Mouse (Mus musculus) bone marrow macrophage, adult 2 months (primary cell): ENCODE results near the gene Ankrd1. TPM values are rescaled to one million over a fixed set of nuclear protein-coding genes. Genes with fewer than 3 reads are reported as not detected.

Experiments used
- H3K27ac ChIP-seq: 2 replicates; pipeline ENCODE4 v1.5.1; 2012; ENCODE audit warnings: low read depth, low read length; ENCODE audit not compliant: insufficient read depth
- H3K4me1 ChIP-seq: 2 replicates; pipeline ENCODE4 v1.6.1; 2012; ENCODE audit warnings: low read length; ENCODE audit not compliant: control insufficient read depth, insufficient read depth
- H3K4me3 ChIP-seq: 2 replicates; pipeline ENCODE4 v1.5.1; 2012; ENCODE audit warnings: mild to moderate bottlenecking, low read length, moderate library complexity; ENCODE audit not compliant: insufficient read depth
- CTCF ChIP-seq: IDR thresholded peaks from 2 replicates; pipeline ENCODE4 v1.5.1; 2012; ENCODE audit warnings: low read depth, mild to moderate bottlenecking, low read length, moderate library complexity
- POLR2A ChIP-seq: IDR thresholded peaks from 2 replicates; pipeline ENCODE4 v1.6.1; 2012; ENCODE audit warnings: mild to moderate bottlenecking, low read depth, low read length, borderline replicate concordance
- polyA plus RNA-seq: library from polyadenylated mRNA; stranded (reverse); fragments of >200 nt; gene quantifications from 2 replicates; pipeline ENCODE4 v1.2.4, GENCODE M21; 2012; ENCODE audit not compliant: missing spikeins, insufficient read depth, insufficient read length

Ankrd1 gene
- polyA plus RNA-seq, 1 experiment = not detected

GRCm38 (mm10) chr19:36133731-36134130 lies 13.8 kb upstream of the Ankrd1 start:
- no peak overlapping the region for H3K27ac ChIP-seq
- TF ChIP-seq POLR2A = no peak
- no peak for TF ChIP-seq CTCF
- no peak overlapping the region for H3K4me3 ChIP-seq
- 0 out of 2 replicates have a peak, but pooled peaks cover 3% of the 10 kb centered on the region for H3K4me1 ChIP-seq

DNA sequence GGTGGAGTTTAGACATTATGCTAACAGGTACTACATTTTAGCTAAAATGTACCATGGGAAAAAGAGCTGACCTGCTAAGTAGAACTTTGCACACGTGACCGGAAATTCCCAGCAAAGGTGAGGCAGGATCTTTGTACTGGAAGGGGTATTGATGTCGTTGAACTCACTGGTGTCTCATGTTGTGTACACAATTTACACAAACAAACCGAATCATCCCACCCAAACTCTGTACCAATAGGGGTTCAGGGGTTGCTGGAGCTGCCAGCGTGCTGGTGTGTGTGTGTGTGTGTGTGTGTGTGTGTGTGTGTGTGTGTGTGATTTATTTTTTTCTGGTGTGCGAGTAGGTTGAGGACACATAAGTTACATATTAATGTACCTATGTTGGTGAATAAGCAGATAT lies 13.2 kb upstream of the Ankrd1 start:
- TF ChIP-seq CTCF = no peak
- TF ChIP-seq POLR2A = no peak

DNA sequence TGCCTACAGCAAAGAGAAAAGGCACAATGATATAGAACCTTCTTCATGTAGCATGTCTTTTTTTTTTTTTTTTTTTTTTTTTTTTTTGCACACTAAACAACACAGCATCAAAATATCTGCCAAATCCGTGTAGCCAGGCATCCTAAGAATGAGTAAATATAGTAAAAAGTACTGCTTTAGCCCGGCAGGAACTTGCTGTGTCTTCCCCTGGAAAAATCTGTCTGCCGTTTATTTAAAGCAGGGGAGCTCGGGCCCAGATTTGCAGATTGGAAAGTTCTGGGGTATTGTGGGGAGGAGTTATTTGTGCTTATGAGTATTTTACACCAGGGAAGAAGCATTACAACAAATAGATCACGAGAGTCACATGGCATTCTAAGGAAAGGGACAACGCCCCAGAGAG lies 12.1 kb upstream of the Ankrd1 start:
- H3K4me3 ChIP-seq = no peak overlapping the region
- H3K27ac ChIP-seq = no peak overlapping the region
- 0 out of 2 replicates have a peak, but pooled peaks cover 3% of the 10 kb centered on the region for H3K4me1 ChIP-seq
- TF ChIP-seq POLR2A (no peak), CTCF (no peak)

More for the DNA sequence above, 13.2 kb upstream of the Ankrd1 start:
- 0 out of 2 replicates have a peak, but pooled peaks cover 3% of the 10 kb centered on the region for H3K4me1 ChIP-seq
- no peak overlapping the region for H3K4me3 ChIP-seq
- no peak overlapping the region for H3K27ac ChIP-seq

DNA sequence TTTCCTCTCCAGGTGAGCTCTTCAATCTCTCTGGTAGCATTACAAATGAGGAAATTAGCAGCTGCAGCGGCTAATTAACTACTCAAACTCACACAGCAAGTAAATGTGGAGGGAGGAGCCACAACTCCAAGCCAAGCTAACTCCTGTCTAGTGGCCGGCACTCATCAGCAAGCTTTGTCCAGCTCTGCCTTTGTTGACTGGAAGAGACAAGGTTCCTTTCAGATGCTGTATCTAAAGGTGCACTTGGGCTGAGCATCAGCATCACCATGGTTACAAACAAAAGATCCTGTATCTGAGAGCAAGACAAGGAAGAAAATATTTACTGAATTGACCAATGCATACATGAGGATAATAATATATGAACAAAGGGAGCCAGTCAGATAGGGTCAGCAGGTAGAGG lies 10.3 kb upstream of the Ankrd1 start:
- TF ChIP-seq POLR2A (no peak), CTCF (no peak)
- H3K4me3 ChIP-seq = no peak overlapping the region
- 0 out of 2 replicates have a peak, but pooled peaks cover 3% of the 10 kb centered on the region for H3K4me1 ChIP-seq
- no peak overlapping the region for H3K27ac ChIP-seq

- no peak overlapping the region for H3K4me3 ChIP-seq
- 0 out of 2 replicates have a peak, but pooled peaks cover 3% of the 10 kb centered on the region for H3K4me1 ChIP-seq
- no peak for TF ChIP-seq CTCF
- no peak for TF ChIP-seq POLR2A
- no peak overlapping the region for H3K27ac ChIP-seq
Measured at GRCm38 (mm10) chr19:36129643-36130042, 9.7 kb upstream of the Ankrd1 start.

DNA sequence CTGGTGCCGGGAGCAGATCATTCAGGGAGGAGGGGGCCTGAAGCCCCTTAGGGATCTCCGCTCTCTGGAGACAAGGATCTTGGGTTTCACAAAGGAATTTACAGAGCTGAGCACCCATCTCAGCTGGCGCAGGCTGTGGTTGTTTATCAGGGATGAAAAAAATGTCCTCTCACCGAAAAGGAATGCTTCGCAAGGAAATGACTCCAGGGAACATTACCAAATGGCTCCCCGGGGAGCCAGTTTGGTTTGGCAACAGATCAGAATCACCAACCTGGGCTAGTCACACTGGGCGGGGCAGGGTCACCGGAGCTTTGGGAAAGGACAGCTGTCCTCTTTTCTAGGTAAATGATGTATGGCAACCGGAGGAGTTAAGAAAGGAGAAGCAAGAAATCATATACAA lies 9.3 kb upstream of the Ankrd1 start:
- 0 out of 2 replicates have a peak, but pooled peaks cover 3% of the 10 kb centered on the region for H3K4me1 ChIP-seq
- TF ChIP-seq POLR2A (no peak), CTCF (no peak)
- no peak overlapping the region for H3K27ac ChIP-seq
- H3K4me3 ChIP-seq = no peak overlapping the region

GRCm38 (mm10) chr19:36128440-36128839 lies 8.5 kb upstream of the Ankrd1 start:
- H3K27ac ChIP-seq = no peak overlapping the region
- no peak for TF ChIP-seq POLR2A
- TF ChIP-seq CTCF = no peak
- H3K4me1 ChIP-seq = 0 out of 2 replicates have a peak, but pooled peaks cover 3% of the 10 kb centered on the region
- no peak overlapping the region for H3K4me3 ChIP-seq

- Histone ChIP-seq H3K4me1 (no peaks in the 10 kb centered on the region), H3K4me3 (no peak overlapping the region), H3K27ac (no peak overlapping the region)
- TF ChIP-seq CTCF (no peak), POLR2A (no peak)
Measured at GRCm38 (mm10) chr19:36124203-36124602, 4.3 kb upstream of the Ankrd1 start.

- TF ChIP-seq POLR2A (no peak), CTCF (no peak)
- Histone ChIP-seq H3K27ac (no peak overlapping the region), H3K4me3 (no peak overlapping the region), H3K4me1 (no peaks in the 10 kb centered on the region)
Measured at GRCm38 (mm10) chr19:36119219-36119618, 680 bp downstream of the Ankrd1 start.

DNA sequence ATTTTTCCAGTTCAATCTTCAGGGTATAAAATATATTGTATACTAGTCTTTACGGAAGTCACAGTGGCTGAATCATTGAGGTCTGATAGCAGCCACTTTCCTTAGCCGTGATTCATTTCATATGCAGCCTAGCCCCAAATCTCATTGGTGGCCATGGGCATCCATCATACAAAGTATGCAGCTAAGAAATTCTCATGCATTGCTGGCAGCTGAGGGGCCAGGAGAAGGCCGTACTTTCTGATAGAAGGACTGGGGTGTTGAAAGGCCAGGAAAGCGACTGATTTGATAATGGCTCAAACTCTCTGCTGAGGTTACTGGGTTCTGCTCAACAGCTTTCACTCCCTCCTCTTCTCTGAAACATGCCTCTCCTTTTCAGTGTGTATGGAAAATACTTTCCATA lies 3.7 kb downstream of the Ankrd1 start:
- Histone ChIP-seq H3K4me3 (no peak overlapping the region), H3K4me1 (no peaks in the 10 kb centered on the region), H3K27ac (no peak overlapping the region)
- TF ChIP-seq CTCF (no peak), POLR2A (no peak)

DNA sequence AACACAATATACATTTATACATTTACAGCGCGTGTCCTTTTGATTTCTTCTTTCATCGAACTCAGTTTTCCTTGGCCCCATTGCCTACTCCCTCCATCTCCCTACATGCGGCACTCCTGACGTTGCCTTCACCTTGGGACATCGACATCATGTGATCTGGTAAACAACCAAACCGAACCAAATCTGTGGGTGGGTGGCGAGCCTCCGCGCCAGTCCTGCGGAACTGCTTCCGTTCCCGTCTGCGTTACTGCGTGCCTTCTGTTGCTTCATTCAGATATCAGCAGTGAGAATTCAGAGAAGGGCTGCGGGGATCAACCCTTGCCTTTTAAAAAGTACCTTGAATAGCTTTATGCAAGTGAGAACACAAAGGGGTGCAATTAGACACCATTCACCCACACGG lies 7.9 kb downstream of the Ankrd1 start:
- no peaks in the 10 kb centered on the region for H3K4me1 ChIP-seq
- no peak overlapping the region for H3K4me3 ChIP-seq
- TF ChIP-seq POLR2A (no peak), CTCF (no peak)
- no peak overlapping the region for H3K27ac ChIP-seq
